Mouse (Mus musculus) frontal cortex, postnatal 25 days (tissue): Measurements from ENCODE around the gene H2-Q2.
"Not testable (repeated sequence)": the region's sequence is repeated elsewhere in the genome, so short reads cannot be mapped to it uniquely, and the experiment has no call there.

Source experiments
- DNase-seq, 2 experiments: peaks; one replicate each; pipeline ENCODE4 v3.0.0; 2022; ENCODE audit warnings: low spot score in 2 of 2

The H2-Q2 gene

GRCm38 (mm10) chr17:35359470-35359862 is 17.4 kb downstream of the H2-Q2 start:
- no peak for DNase-seq

- DNase-seq = peak; percentile 52 to 65
Measured at GRCm38 (mm10) chr17:35379369-35379728, 37.3 kb downstream of the H2-Q2 start, which contains the start of gene H2-Q4. TSS of gene H2-Q4 (plus strand) at chr17:35379617.

- DNase-seq = no peak
Measured at GRCm38 (mm10) chr17:35379729-35380451, 37.8 kb downstream of the H2-Q2 start.

- not testable (repeated sequence) for DNase-seq
Measured at GRCm38 (mm10) chr17:35389796-35390195, 47.8 kb downstream of the H2-Q2 start.

GRCm38 (mm10) chr17:35392671-35393070 is 50.6 kb downstream of the H2-Q2 start:
- not testable (repeated sequence) for DNase-seq

GRCm38 (mm10) chr17:35393864-35394800 is 52.1 kb downstream of the H2-Q2 start:
- not testable (repeated sequence) for DNase-seq
